Mouse (Mus musculus): ENCODE measurements at regions not wholly inside any gene's neighbourhood (a gene's known extent, or its start where the extent isn't known, plus 50 kb on each side); places are given as distances from the start of the nearest gene placed in this dataset.

GRCm38 (mm10) chr2:15146414-15146813 is 91.5 kb upstream of the Nsun6 start:
- TF ChIP-seq ZNF384 (IDR thresholded peaks at IDR 0.05; ENCODE audit: low read depth, low read length) (no peak), ZC3H11A (IDR thresholded peaks at IDR 0.05; ENCODE audit: borderline replicate concordance, low read depth, low read length) (no peak)

Data from ES-E14 (cell line).